Mouse (Mus musculus) CH12.LX (cell line): ENCODE measurements around the gene Pcdh11x. TPM values are rescaled to one million over a fixed set of nuclear protein-coding genes. Genes with fewer than 3 reads are reported as not detected.

Experiments
- DNase-seq: peaks from one replicate; pipeline ENCODE4 v3.0.0-alpha.2; 2013; ENCODE audit errors: extremely low read depth
- H3K27ac ChIP-seq: 2 replicates; pipeline ENCODE4 v1.5.1; 2012; ENCODE audit warnings: low read depth, mild to moderate bottlenecking, control low read depth, moderate library complexity; ENCODE audit not compliant: insufficient read depth
- H3K27me3 ChIP-seq: replicated peaks from 2 replicates; pipeline ENCODE3; 2012; ENCODE audit warnings: inconsistent platforms
- H3K36me3 ChIP-seq, 2 experiments: replicated peaks in 1 of 2; 2 replicates each; pipeline versions ENCODE3 to v1.6.1; 2012; ENCODE audit warnings: inconsistent platforms in 1 of 2, low read length in 1 of 2, mild to moderate bottlenecking in 1 of 2, mixed read lengths in 1 of 2, moderate library complexity in 1 of 2; ENCODE audit not compliant: control insufficient read depth in 1 of 2, insufficient read depth in 1 of 2
- H3K4me1 ChIP-seq, 2 experiments: 2 replicates each; pipeline ENCODE4 v1.6.1; 2012; ENCODE audit warnings: inconsistent platforms in 1 of 2, moderate library complexity in 1 of 2; ENCODE audit not compliant: insufficient read depth in 2 of 2, control insufficient read depth in 1 of 2
- H3K4me2 ChIP-seq: 2 replicates; pipeline ENCODE4 v1.6.1; 2012; ENCODE audit warnings: low read depth, mild to moderate bottlenecking, control low read depth; ENCODE audit not compliant: poor library complexity, insufficient read depth, severe bottlenecking
- H3K4me3 ChIP-seq, 3 experiments: fragments of 150-350 bp in 1 of 3; sonication (generic) in 1 of 3; replicated peaks in 1 of 3; 2 replicates each; pipeline versions ENCODE3 to v1.5.1; 2011 to 2012; ENCODE audit warnings: low read depth in 2 of 3, low read length in 2 of 3, mild to moderate bottlenecking in 2 of 3, moderate library complexity in 2 of 3, control low read depth in 1 of 3, improper control_type of control experiment in 1 of 3, inconsistent platforms in 1 of 3, mixed read lengths in 1 of 3; ENCODE audit not compliant: poor library complexity in 1 of 3
- H3K79me2 ChIP-seq: replicated peaks from 2 replicates; pipeline ENCODE4 v1.6.1; 2012; ENCODE audit warnings: mild to moderate bottlenecking, moderate library complexity; ENCODE audit not compliant: control insufficient read depth, poor library complexity, insufficient read depth, severe bottlenecking; ENCODE audit errors: extremely low read depth
- H3K9ac ChIP-seq: 2 replicates; pipeline ENCODE4 v1.6.1; 2012; ENCODE audit warnings: low read depth, mild to moderate bottlenecking, control low read depth, moderate library complexity; ENCODE audit not compliant: insufficient read depth
- H3K9me3 ChIP-seq: replicated peaks from 2 replicates; pipeline ENCODE3; 2012; ENCODE audit warnings: low read length, inconsistent platforms, mixed read lengths
- BHLHE40 ChIP-seq: IDR thresholded peaks from 2 replicates; pipeline ENCODE4 v1.6.1; 2011; ENCODE audit warnings: mild to moderate bottlenecking, low read depth, low read length, improper control_type of control experiment
- EP300 ChIP-seq: IDR thresholded peaks from 2 replicates; pipeline ENCODE4 v1.6.1; 2011; ENCODE audit warnings: low read length, improper control_type of control experiment
- ETS1 ChIP-seq: conservative IDR thresholded peaks from 2 replicates; pipeline ENCODE4 v1.6.1; 2012; ENCODE audit warnings: low read depth, mild to moderate bottlenecking, inconsistent platforms, low read length, improper control_type of control experiment, moderate library complexity
- HCFC1 ChIP-seq: IDR thresholded peaks from 2 replicates; pipeline ENCODE4 v1.6.1; 2012; ENCODE audit warnings: low read depth, mild to moderate bottlenecking, inconsistent platforms, low read length, improper control_type of control experiment
- IRF4 ChIP-seq: IDR thresholded peaks from 2 replicates; pipeline ENCODE4 v1.6.1; 2014; ENCODE audit warnings: low read depth, mild to moderate bottlenecking, inconsistent platforms, low read length, improper control_type of control experiment
- JUND ChIP-seq: conservative IDR thresholded peaks from 2 replicates; pipeline ENCODE4 v1.6.1; 2011; ENCODE audit warnings: low read depth, low read length, improper control_type of control experiment
- MAFK ChIP-seq: IDR thresholded peaks from 2 replicates; pipeline ENCODE4 v1.6.1; 2011; ENCODE audit warnings: low read length, improper control_type of control experiment; ENCODE audit not compliant: insufficient replicate concordance
- MXI1 ChIP-seq: IDR thresholded peaks from 2 replicates; pipeline ENCODE4 v1.6.1; 2011; ENCODE audit warnings: mild to moderate bottlenecking, low read depth, low read length, improper control_type of control experiment
- MYC ChIP-seq: IDR thresholded peaks from 2 replicates; pipeline ENCODE4 v1.6.1; 2011; ENCODE audit warnings: low read depth, mild to moderate bottlenecking, improper control_type of control experiment, low read length
- NELFE ChIP-seq: IDR thresholded peaks from 2 replicates; pipeline ENCODE4 v1.6.1; 2011; ENCODE audit warnings: low read depth, low read length, improper control_type of control experiment
- NRF1 ChIP-seq: IDR thresholded peaks from 2 replicates; pipeline ENCODE4 v1.6.1; 2014; ENCODE audit warnings: low read depth, mild to moderate bottlenecking, inconsistent platforms, low read length, improper control_type of control experiment, moderate library complexity
- POLR2AphosphoS2 ChIP-seq: IDR thresholded peaks from 2 replicates; pipeline ENCODE4 v1.6.1; 2011; ENCODE audit warnings: low read depth, low read length, improper control_type of control experiment
- SMC3 ChIP-seq: IDR thresholded peaks from 2 replicates; pipeline ENCODE4 v1.6.1; 2011; ENCODE audit warnings: low read depth, low read length, improper control_type of control experiment
- TBP ChIP-seq: conservative IDR thresholded peaks from 2 replicates; pipeline ENCODE4 v1.6.1; 2011; ENCODE audit warnings: low read depth, low read length, improper control_type of control experiment
- TCF12 ChIP-seq: IDR thresholded peaks from 2 replicates; pipeline ENCODE4 v1.6.1; 2014; ENCODE audit warnings: low read depth, mild to moderate bottlenecking, inconsistent platforms, low read length, improper control_type of control experiment
- UBTF ChIP-seq: IDR thresholded peaks from 2 replicates; pipeline ENCODE4 v1.6.1; 2012; ENCODE audit warnings: low read depth, mild to moderate bottlenecking, inconsistent platforms, low read length, improper control_type of control experiment, moderate library complexity
- USF1 ChIP-seq: IDR thresholded peaks from 2 replicates; pipeline ENCODE4 v1.6.1; 2014; ENCODE audit warnings: low read depth, mild to moderate bottlenecking, inconsistent platforms, low read length, improper control_type of control experiment
- USF2 ChIP-seq: conservative IDR thresholded peaks from 2 replicates; pipeline ENCODE4 v1.6.1; 2011; ENCODE audit warnings: low read depth, low read length, improper control_type of control experiment
- ZC3H11A ChIP-seq: IDR thresholded peaks from 2 replicates; pipeline ENCODE4 v1.6.1; 2012; ENCODE audit warnings: low read depth, mild to moderate bottlenecking, inconsistent platforms, low read length, improper control_type of control experiment
- ZMIZ1 ChIP-seq: IDR thresholded peaks from 2 replicates; pipeline ENCODE4 v1.6.1; 2012; ENCODE audit warnings: low read depth, mild to moderate bottlenecking, inconsistent platforms, low read length, improper control_type of control experiment
- ZNF384 ChIP-seq: IDR thresholded peaks from 2 replicates; pipeline ENCODE4 v1.6.1; 2012; ENCODE audit warnings: low read depth, low read length, improper control_type of control experiment, inconsistent platforms
- dilution Hi-C: fragments of 300-500 bp; cut with MboI; formaldehyde crosslinking; loops from 2 replicates; pipeline ENCODE4 v1.14.3; 2020; ENCODE audit warnings: low sequenced_read_pairs; ENCODE audit not compliant: extremely low pct_unique_long_range_greater_than_20kb, extremely low pct_ligation_motif_present
- in situ Hi-C: fragments of 300-500 bp; cut with MboI; formaldehyde crosslinking; loops from 3 replicates; pipeline ENCODE4 v1.14.3; 2019; ENCODE audit warnings: low sequenced_read_pairs, low pct_ligation_motif_present, low pct_unique_long_range_greater_than_20kb, mixed read lengths
- polyA plus RNA-seq: library from polyadenylated mRNA; unstranded; fragments of >175 nt; gene quantifications from 2 replicates; pipeline ENCODE4 v1.2.1, GENCODE M21; 2012; ENCODE audit warnings: low read depth; ENCODE audit not compliant: insufficient read length
- total RNA-seq, 2 experiments: library from RNA; depleted of rRNA; stranded (reverse); fragments of 300-350 nt in 1 of 2; fragments of >200 nt in 1 of 2; gene quantifications; 2 replicates each; pipeline ENCODE4 v1.2.3; 2012 to 2014

Gene Pcdh11x
- total and polyA plus RNA-seq, 3 experiments = not detected

- no peaks in the 10 kb centered on the region for H3K79me2 ChIP-seq
- in situ Hi-C loops (no loop called here), dilution Hi-C loops (no loop called here)
- H3K36me3 ChIP-seq = no peaks in the 10 kb centered on the region
- H3K4me3 ChIP-seq = no peak overlapping the region
- H3K4me1 ChIP-seq = no peaks in the 10 kb centered on the region
- H3K27me3 ChIP-seq = no peaks in the 10 kb centered on the region
- H3K9me3 ChIP-seq = no peaks in the 10 kb centered on the region
- H3K4me2 ChIP-seq = no peak overlapping the region
- no peak for DNase-seq
- TF ChIP-seq USF1 (no peak), NRF1 (no peak), SMC3 (no peak), MXI1 (no peak), IRF4 (no peak), MYC (no peak), HCFC1 (no peak), ZMIZ1 (no peak), TCF12 (no peak), JUND (no peak), NELFE (no peak), USF2 (no peak), EP300 (no peak), ZC3H11A (no peak), ZNF384 (no peak), POLR2AphosphoS2 (no peak), UBTF (no peak), MAFK (no peak), TBP (no peak)
- no peak overlapping the region for H3K9ac ChIP-seq
- no peak overlapping the region for H3K27ac ChIP-seq
These were observed 444.1 kb downstream of the Pcdh11x start for GRCm38 (mm10) chrX:120734144-120734543.

GRCm38 (mm10) chrX:120735792-120736191 is 445.7 kb downstream of the Pcdh11x start:
- Histone ChIP-seq H3K4me2 (no peak overlapping the region), H3K79me2 (no peaks in the 10 kb centered on the region), H3K27ac (no peak overlapping the region), H3K27me3 (no peaks in the 10 kb centered on the region), H3K36me3 (no peaks in the 10 kb centered on the region), H3K9me3 (no peaks in the 10 kb centered on the region), H3K9ac (no peak overlapping the region), H3K4me1 (no peaks in the 10 kb centered on the region), H3K4me3 (no peak overlapping the region)
- dilution Hi-C loops = no loop called here
- DNase-seq = no peak
- in situ Hi-C loops = no loop called here
- no peak for TF ChIP-seq MAFK
- no peak for TF ChIP-seq NRF1
- TF ChIP-seq USF2 = no peak
- TF ChIP-seq ETS1 = no peak
- no peak for TF ChIP-seq EP300
- TF ChIP-seq MYC = no peak
- TF ChIP-seq BHLHE40 = no peak
